Mouse (Mus musculus) G1E (cell line): ENCODE results near the gene Mst1. TPM values are rescaled to one million over a fixed set of nuclear protein-coding genes. Genes with fewer than 3 reads are reported as not detected.

ENCODE experiments used
- ATAC-seq: 2 replicates; pipeline ENCODE4 v1.8.0; 2016; ENCODE audit warnings: mild to moderate bottlenecking; ENCODE audit not compliant: insufficient number of reproducible peaks, poor library complexity, low FRiP score, severe bottlenecking; ENCODE audit errors: extremely low read depth
- DNase-seq: peaks from one replicate; pipeline ENCODE4 v3.0.0; 2012; ENCODE audit warnings: low spot score
- H3K27me3 ChIP-seq: 2 replicates; pipeline ENCODE4 v1.6.1; 2012; ENCODE audit warnings: mild to moderate bottlenecking, low read length, inconsistent platforms; ENCODE audit not compliant: insufficient read depth
- H3K36me3 ChIP-seq: replicated peaks from 2 replicates; pipeline ENCODE3; 2012; ENCODE audit warnings: mild to moderate bottlenecking, inconsistent platforms
- H3K4me1 ChIP-seq: 2 replicates; pipeline ENCODE4 v1.6.1; 2012; ENCODE audit warnings: low read depth, low read length, inconsistent platforms, mixed read lengths; ENCODE audit not compliant: insufficient read depth
- H3K4me3 ChIP-seq: 2 replicates; pipeline ENCODE4 v1.5.1; 2012; ENCODE audit warnings: low read depth, mild to moderate bottlenecking, inconsistent platforms, low read length, moderate library complexity, mixed read lengths
- H3K9me3 ChIP-seq: replicated peaks from 2 replicates; pipeline ENCODE4 v1.6.1; 2012; ENCODE audit warnings: inconsistent platforms
- CTCF ChIP-seq: IDR thresholded peaks from 2 replicates; pipeline ENCODE4 v1.5.1; 2012; ENCODE audit warnings: low read depth, low read length, inconsistent platforms, mixed read lengths
- GATA1 ChIP-seq: IDR thresholded peaks from 2 replicates; pipeline ENCODE4 v1.6.1; 2012; ENCODE audit warnings: borderline replicate concordance, low read length, inconsistent platforms, mixed read lengths
- GATA2 ChIP-seq: IDR thresholded peaks from 2 replicates; pipeline ENCODE4 v1.6.1; 2012; ENCODE audit warnings: low read depth, low read length, inconsistent platforms, borderline replicate concordance
- POLR2AphosphoS5 ChIP-seq: IDR thresholded peaks from 2 replicates; pipeline ENCODE4 v1.6.1; 2012; ENCODE audit warnings: low read depth, low read length, inconsistent platforms; ENCODE audit not compliant: insufficient replicate concordance
- TAL1 ChIP-seq: conservative IDR thresholded peaks from 2 replicates; pipeline ENCODE4 v1.6.1; 2012; ENCODE audit warnings: low read depth, low read length, inconsistent platforms, mixed read lengths
- polyA plus RNA-seq: library from polyadenylated mRNA; stranded (reverse); fragments of >175 nt; gene quantifications from 2 replicates; pipeline ENCODE4 v1.2.3, GENCODE M21; 2012
- total RNA-seq, 2 experiments: library from RNA; stranded (forward) in 1 of 2; stranded (reverse) in 1 of 2; fragments of 200-1000 nt in 1 of 2; fragments of >200 nt in 1 of 2; fragmentation: Nextera tagmentation in 1 of 2; gene quantifications; 2 replicates each; pipeline ENCODE4 v1.2.3; 2014 to 2017

Gene Mst1
- total and polyA plus RNA-seq, 3 experiments: 8.4 to 17.9 (median 11.0) TPM

GRCm38 (mm10) chr9:108067199-108067598, 13.0 kb upstream of the Mst1 start:
- Histone ChIP-seq H3K4me3 (no peak overlapping the region), H3K4me1 (peaks cover 13% of the 10 kb centered on the region; the same call in 1 of the 2 replicates), H3K36me3 (peaks cover 100% of the 10 kb centered on the region), H3K9me3 (no peaks in the 10 kb centered on the region), H3K27me3 (no peaks in the 10 kb centered on the region)
- no peak for ATAC-seq
- no peak for TF ChIP-seq GATA2
- no peak for TF ChIP-seq TAL1
- no peak for TF ChIP-seq CTCF
- no peak for TF ChIP-seq POLR2AphosphoS5
- no peak for TF ChIP-seq GATA1
- DNase-seq: no peak

GRCm38 (mm10) chr9:108067900-108068299, 12.3 kb upstream of the Mst1 start:
- H3K36me3 ChIP-seq: peaks cover 100% of the 10 kb centered on the region
- no peaks in the 10 kb centered on the region for H3K27me3 ChIP-seq
- peaks cover 13% of the 10 kb centered on the region; the same call in 1 of the 2 replicates for H3K4me1 ChIP-seq
- no peak overlapping the region for H3K4me3 ChIP-seq
- peak; percentile 72 for DNase-seq
- no peaks in the 10 kb centered on the region for H3K9me3 ChIP-seq
- no peak for TF ChIP-seq GATA2
- TF ChIP-seq CTCF: peak; percentile 99
- ATAC-seq: no peak

GRCm38 (mm10) chr9:108069007-108069406, 11.2 kb upstream of the Mst1 start:
- Histone ChIP-seq H3K9me3 (no peaks in the 10 kb centered on the region), H3K4me1 (peaks cover 13% of the 10 kb centered on the region), H3K27me3 (no peaks in the 10 kb centered on the region), H3K36me3 (peaks cover 100% of the 10 kb centered on the region), H3K4me3 (no peak overlapping the region)
- DNase-seq (no peak), ATAC-seq (no peak)
- no peak for TF ChIP-seq GATA2
- TF ChIP-seq CTCF: no peak
- TF ChIP-seq POLR2AphosphoS5: no peak
- TF ChIP-seq GATA1: no peak
- TF ChIP-seq TAL1: no peak

GRCm38 (mm10) chr9:108069529-108069928, 10.7 kb upstream of the Mst1 start:
- Histone ChIP-seq H3K4me1 (peaks cover 13% of the 10 kb centered on the region), H3K27me3 (no peaks in the 10 kb centered on the region), H3K4me3 (no peak overlapping the region), H3K36me3 (peaks cover 98% of the 10 kb centered on the region), H3K9me3 (no peaks in the 10 kb centered on the region)
- ATAC-seq (no peak), DNase-seq (no peak)
- TF ChIP-seq POLR2AphosphoS5: no peak
- no peak for TF ChIP-seq TAL1
- no peak for TF ChIP-seq CTCF
- no peak for TF ChIP-seq GATA2
- no peak for TF ChIP-seq GATA1

- Histone ChIP-seq H3K36me3 (peaks cover 90% of the 10 kb centered on the region), H3K4me1 (peaks cover 13% of the 10 kb centered on the region)
- no peak for ATAC-seq
Measured at GRCm38 (mm10) chr9:108071801-108072200, 8.4 kb upstream of the Mst1 start.

GRCm38 (mm10) chr9:108072481-108072924, 7.7 kb upstream of the Mst1 start:
- Histone ChIP-seq H3K27me3 (no peaks in the 10 kb centered on the region), H3K9me3 (no peaks in the 10 kb centered on the region), H3K36me3 (peaks cover 90% of the 10 kb centered on the region), H3K4me1 (peaks cover 19% of the 10 kb centered on the region), H3K4me3 (no peak overlapping the region)
- no peak for ATAC-seq
- no peak for DNase-seq
- TF ChIP-seq POLR2AphosphoS5: no peak
- no peak for TF ChIP-seq TAL1
- no peak for TF ChIP-seq GATA1
- TF ChIP-seq GATA2: no peak
- TF ChIP-seq CTCF: no peak

More at GRCm38 (mm10) chr9:108071801-108072200, 8.4 kb upstream of the Mst1 start:
- DNase-seq: no peak
- H3K4me3 ChIP-seq: no peak overlapping the region
- H3K27me3 ChIP-seq: no peaks in the 10 kb centered on the region
- H3K9me3 ChIP-seq: no peaks in the 10 kb centered on the region
- TF ChIP-seq GATA2 (no peak), TAL1 (no peak), POLR2AphosphoS5 (no peak), GATA1 (no peak), CTCF (no peak)
